14 mouse cellular contexts compared by ENCODE assay signal in genomic region chr2:31464529-31464910, GRCm38 (mm10). TPM values are rescaled to one million over a fixed set of nuclear protein-coding genes. Genes with fewer than 3 reads are reported as not detected.
DNase-seq lines count a peak whose midpoint lies in the region; ATAC-seq and TF ChIP-seq lines count a peak whose summit lies in the region.
"Had no signal": no experiment of that assay in that cellular context is flagged by ENCODE, and none has a peak within 500 bp of the region (broad histone marks: within the 10 kb centered on the region; RNA-seq: fewer than 3 reads in every experiment).

No protein-coding gene starts in this region.

- no peak overlapping the region for H3K9ac ChIP-seq in intestine, postnatal 0 days (ENCODE audit: low read depth, low read length)
- H3K9ac ChIP-seq in kidney, embryonic 15.5 days = no peak overlapping the region
- 0 out of 2 replicates have a peak overlapping the region, but pooled peaks have one; percentile 53 for H3K9ac ChIP-seq in liver, postnatal 0 days (replicated peaks)
- H3K9ac ChIP-seq in heart, embryonic 11.5 days (ENCODE audit: low read depth, low read length) = no peak overlapping the region
- H3K9ac ChIP-seq: embryonic facial prominence, embryonic 13.5 days; heart, embryonic 13.5 days had no signal

- H3K27me3 ChIP-seq in intestine, postnatal 0 days (replicated peaks; ENCODE audit: control insufficient read depth, insufficient read depth, low read length) = no peaks in the 10 kb centered on the region
- H3K27me3 ChIP-seq in kidney, embryonic 15.5 days = peaks cover 42% of the 10 kb centered on the region
- H3K27me3 ChIP-seq in liver, postnatal 0 days (ENCODE audit: insufficient read depth, low read length) = peaks cover 6% of the 10 kb centered on the region; the same call in 1 of the 2 replicates
- peaks cover 48% of the 10 kb centered on the region for H3K27me3 ChIP-seq in heart, embryonic 11.5 days (ENCODE audit: control insufficient read depth, insufficient read depth, low read length)

- 0 out of 2 replicates have a peak, but pooled peaks have one; percentile 1 for ATAC-seq in intestine, postnatal 0 days
- ATAC-seq in kidney, embryonic 15.5 days (replicated peaks; ENCODE audit: low FRiP score) = no peak
- peak; percentile 85 for ATAC-seq in liver, postnatal 0 days
- no peak for ATAC-seq in heart, embryonic 11.5 days (replicated peaks; ENCODE audit: insufficient number of reproducible peaks, low FRiP score, low TSS enrichment)
- ATAC-seq: forebrain, embryonic 16.5 days had no signal

- peak; percentile 55 for DNase-seq in liver
- peak; percentile 72 for DNase-seq in liver, postnatal 0 days
- DNase-seq in left cerebral cortex, adult 11 months (ENCODE audit: low spot score) = no peak
- no peak for DNase-seq in thymus, postnatal 14 days
- DNase-seq: cerebellum, adult 9-11 months; layer of hippocampus, adult 9-11 months; lung, postnatal 10 days; thymus, postnatal 36 days had no signal

- H3K9me3 ChIP-seq in intestine, postnatal 0 days (ENCODE audit: control insufficient read depth) = no peaks in the 10 kb centered on the region
- H3K9me3 ChIP-seq in kidney, embryonic 15.5 days (replicated peaks) = no peaks in the 10 kb centered on the region
- H3K9me3 ChIP-seq in liver, postnatal 0 days (ENCODE audit: low read length) = no peaks in the 10 kb centered on the region
- H3K9me3 ChIP-seq in heart, embryonic 11.5 days (replicated peaks; ENCODE audit: control insufficient read depth, low read length) = no peaks in the 10 kb centered on the region
- H3K9me3 ChIP-seq: embryonic facial prominence, embryonic 13.5 days; heart, embryonic 13.5 days had no signal

- H3K4me1 ChIP-seq in intestine, postnatal 0 days (replicated peaks; ENCODE audit: control insufficient read depth, insufficient read depth, low read length) = 0 out of 2 replicates have a peak, but pooled peaks cover 9% of the 10 kb centered on the region
- H3K4me1 ChIP-seq in kidney, embryonic 15.5 days = peaks cover 21% of the 10 kb centered on the region
- H3K4me1 ChIP-seq in liver, postnatal 0 days (ENCODE audit: insufficient read depth) = peaks cover 29% of the 10 kb centered on the region
- H3K4me1 ChIP-seq in heart, embryonic 11.5 days (ENCODE audit: control insufficient read depth, insufficient read depth, low read length) = peaks cover 3% of the 10 kb centered on the region

- no peaks in the 10 kb centered on the region for H3K36me3 ChIP-seq in intestine, postnatal 0 days (ENCODE audit: control insufficient read depth, insufficient read depth)
- no peaks in the 10 kb centered on the region for H3K36me3 ChIP-seq in kidney, embryonic 15.5 days
- H3K36me3 ChIP-seq in liver, postnatal 0 days (replicated peaks; ENCODE audit: insufficient read depth, low read length) = no peaks in the 10 kb centered on the region
- H3K36me3 ChIP-seq in heart, embryonic 11.5 days (ENCODE audit: control insufficient read depth, insufficient read depth, low read length) = no peaks in the 10 kb centered on the region
- H3K36me3 ChIP-seq: embryonic facial prominence, embryonic 13.5 days; heart, embryonic 13.5 days had no signal

- H3K27ac ChIP-seq in intestine, postnatal 0 days (ENCODE audit: low read depth, low read length) = no peak overlapping the region; the same call in 1 of the 2 replicates
- peak overlapping the region; percentile 73 for H3K27ac ChIP-seq in kidney, embryonic 15.5 days
- H3K27ac ChIP-seq in liver, postnatal 0 days (ENCODE audit: low read depth) = peak overlapping the region; percentile 95
- H3K27ac ChIP-seq in heart, embryonic 11.5 days (ENCODE audit: low read depth, low read length) = no peak overlapping the region
- H3K27ac ChIP-seq: embryonic facial prominence, embryonic 13.5 days; heart, embryonic 13.5 days had no signal

- peak; percentile 74 for TF ChIP-seq EP300 in liver, postnatal 0 days (IDR thresholded peaks at IDR 0.05; ENCODE audit: low read depth)

- WGBS in intestine, postnatal 0 days = 59% methylated on average over 6 of the region's 6 CpGs
- WGBS in kidney, embryonic 15.5 days = 46% methylated on average over 6 of the region's 6 CpGs
- 46% methylated on average over 6 of the region's 6 CpGs for WGBS in liver, postnatal 0 days (ENCODE audit: insufficient replicate concordance)
- WGBS in heart, embryonic 11.5 days (ENCODE audit: insufficient replicate concordance) = 81% methylated on average over 6 of the region's 6 CpGs

- H3K4me2 ChIP-seq in intestine, postnatal 0 days (replicated peaks; ENCODE audit: low read depth) = no peak overlapping the region; the same call in 1 of the 2 replicates
- no peak overlapping the region for H3K4me2 ChIP-seq in kidney, embryonic 15.5 days
- no peak overlapping the region for H3K4me2 ChIP-seq in liver, postnatal 0 days (ENCODE audit: low read depth, low read length)
- no peak overlapping the region for H3K4me2 ChIP-seq in heart, embryonic 11.5 days
- H3K4me2 ChIP-seq: embryonic facial prominence, embryonic 13.5 days; heart, embryonic 13.5 days had no signal

- H3K4me3 ChIP-seq in intestine, postnatal 0 days (ENCODE audit: low read depth, low read length) = no peak overlapping the region
- H3K4me3 ChIP-seq in kidney, embryonic 15.5 days (replicated peaks) = no peak overlapping the region
- no peak overlapping the region for H3K4me3 ChIP-seq in liver, postnatal 0 days (ENCODE audit: low read depth, low read length)
- no peak overlapping the region for H3K4me3 ChIP-seq in heart, embryonic 11.5 days (ENCODE audit: low read depth, low read length)
- H3K4me3 ChIP-seq: embryonic facial prominence, embryonic 13.5 days; heart, embryonic 13.5 days had no signal

- TF ChIP-seq CTCF in intestine, postnatal 0 days (IDR thresholded peaks at IDR 0.05; ENCODE audit: low read depth) = no peak
- no peak for TF ChIP-seq CTCF in liver, postnatal 0 days (IDR thresholded peaks at IDR 0.05; ENCODE audit: low read depth)

RNA-seq across cellular contexts. Expression of gene Ass1, which starts 5.5 kb away (rescaled TPM):
- 492 and 545 TPM in 2 replicates for polyA plus RNA-seq in intestine, postnatal 0 days (2015; fragmentation: Nextera tagmentation; extraction: Ambion mirVana)
- polyA plus RNA-seq in kidney, embryonic 15.5 days (2015; fragmentation: Nextera tagmentation; extraction: Ambion mirVana) = 72.1 and 77.8 TPM in 2 replicates
- 853 and 957 TPM in 2 replicates for polyA plus RNA-seq in liver, postnatal 0 days (2015; fragmentation: Nextera tagmentation; extraction: Ambion mirVana)
- 8.8 and 9.0 TPM in 2 replicates for polyA plus RNA-seq in heart, embryonic 11.5 days (2014; fragmentation: Nextera tagmentation; extraction: Ambion mirVana)

Comparison
In these comparisons a context has a peak if more than half of its experiments do, and no peak if none do; other contexts are left out.
1. ATAC-seq: peak in intestine, postnatal 0 days (single experiment) and liver, postnatal 0 days (single experiment); none in kidney, embryonic 15.5 days (single experiment) and heart, embryonic 11.5 days (single experiment).
2. H3K27ac ChIP-seq: peak in kidney, embryonic 15.5 days (single experiment) and liver, postnatal 0 days (single experiment); none in intestine, postnatal 0 days (single experiment) and heart, embryonic 11.5 days (single experiment).
3. DNase-seq: peak in liver (single experiment) and liver, postnatal 0 days (single experiment); none in left cerebral cortex, adult 11 months (single experiment) and thymus, postnatal 14 days (single experiment).